Mouse (Mus musculus) hindbrain, embryonic 10.5 days (tissue): ENCODE results near the gene Olfr1344. TPM values are rescaled to one million over a fixed set of nuclear protein-coding genes. Genes with fewer than 3 reads are reported as not detected.
"Not testable (repeated sequence)": the region's sequence is repeated elsewhere in the genome, so short reads cannot be mapped to it uniquely, and the experiment has no call there.

Experiments
- DNase-seq: peaks from one replicate; pipeline ENCODE4 v3.0.0-alpha.2; 2017; ENCODE audit warnings: low spot score
- H3K27ac ChIP-seq: fragments of 300-500 bp; sonication (generic); 2 replicates; pipeline ENCODE4 v1.5.1; 2016; ENCODE audit warnings: mild to moderate bottlenecking, moderate library complexity
- H3K27me3 ChIP-seq: fragments of 300-500 bp; sonication (generic); 2 replicates; pipeline ENCODE4 v1.6.1; 2016; ENCODE audit warnings: mild to moderate bottlenecking; ENCODE audit not compliant: poor library complexity, insufficient read depth, severe bottlenecking
- H3K36me3 ChIP-seq: fragments of 300-500 bp; sonication (generic); 2 replicates; pipeline ENCODE4 v1.6.1; 2016; ENCODE audit warnings: mild to moderate bottlenecking, moderate library complexity
- H3K4me1 ChIP-seq: fragments of 300-500 bp; sonication (generic); replicated peaks from 2 replicates; pipeline ENCODE4 v1.6.1; 2016; ENCODE audit warnings: mild to moderate bottlenecking
- H3K4me3 ChIP-seq: fragments of 300-500 bp; sonication (generic); 2 replicates; pipeline ENCODE4 v1.5.1; 2016; ENCODE audit warnings: mild to moderate bottlenecking, moderate library complexity
- H3K9me3 ChIP-seq: fragments of 300-500 bp; sonication (generic); 2 replicates; pipeline ENCODE4 v1.6.1; 2016; ENCODE audit warnings: mild to moderate bottlenecking, moderate library complexity
- WGBS: fragments of 180-500 bp; shearing (Covaris S2); methylation state at CpG from one replicate; pipeline ENCODE4 v1.1.7; 2016; 5-methylcytosine and 5-hydroxymethylcytosine counted together
- polyA plus RNA-seq: library from polyadenylated mRNA; unstranded; fragments of >200 nt; fragmentation: Nextera tagmentation; extraction: Ambion mirVana; gene quantifications from 2 replicates; pipeline ENCODE4 v1.2.1, GENCODE M21; 2016

Olfr1344 gene
- polyA plus RNA-seq, 1 experiment from 2014 or later, result 0.08 TPM

DNA sequence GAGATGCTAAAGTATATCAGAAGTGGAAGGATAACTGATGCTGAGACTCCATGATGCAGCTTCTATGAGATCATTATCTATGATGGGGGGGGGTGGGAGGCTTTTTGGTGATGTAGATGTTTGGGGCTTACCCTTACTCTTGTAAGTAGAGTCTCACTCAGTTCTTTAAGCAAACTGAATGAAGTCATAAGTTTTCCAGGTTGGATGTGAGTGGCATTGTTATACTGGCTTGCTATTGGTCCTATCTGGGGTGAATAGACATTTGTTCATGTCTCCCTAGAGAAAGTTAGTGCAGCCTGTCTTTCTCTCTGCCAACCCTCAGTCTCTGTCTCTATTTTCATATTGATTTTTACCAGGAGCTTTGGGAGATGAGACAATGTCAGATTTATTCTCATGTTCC is 17.4 kb downstream of the Olfr1344 start, which contains the start of gene Olfr1336:
Gene Olfr1336, plus strand, starts transcription at position 301 of the 400 bp plus-strand sequence.
- Histone ChIP-seq H3K27me3 (no peaks in the 10 kb centered on the region), H3K9me3 (peaks cover 15% of the 10 kb centered on the region; the same call in 1 of the 2 replicates), H3K4me1 (no peaks in the 10 kb centered on the region), H3K27ac (no peak within 1 kb of the TSS), H3K36me3 (no peaks in the 10 kb centered on the region), H3K4me3 (no peak within 1 kb of the TSS)
- DNase-seq, result no peak

- 42% methylated on average over 3 of the region's 3 CpGs for WGBS
- H3K36me3 ChIP-seq, result no peaks in the 10 kb centered on the region
- DNase-seq, result no peak
- H3K9me3 ChIP-seq, result peaks cover 18% of the 10 kb centered on the region; the same call in 1 of the 2 replicates
- no peak overlapping the region for H3K27ac ChIP-seq
- H3K4me1 ChIP-seq, result no peaks in the 10 kb centered on the region
- no peak overlapping the region for H3K4me3 ChIP-seq
- H3K27me3 ChIP-seq, result no peaks in the 10 kb centered on the region
Observed at GRCm38 (mm10) chr7:6456399-6456798, 17.9 kb downstream of the Olfr1344 start.

DNA sequence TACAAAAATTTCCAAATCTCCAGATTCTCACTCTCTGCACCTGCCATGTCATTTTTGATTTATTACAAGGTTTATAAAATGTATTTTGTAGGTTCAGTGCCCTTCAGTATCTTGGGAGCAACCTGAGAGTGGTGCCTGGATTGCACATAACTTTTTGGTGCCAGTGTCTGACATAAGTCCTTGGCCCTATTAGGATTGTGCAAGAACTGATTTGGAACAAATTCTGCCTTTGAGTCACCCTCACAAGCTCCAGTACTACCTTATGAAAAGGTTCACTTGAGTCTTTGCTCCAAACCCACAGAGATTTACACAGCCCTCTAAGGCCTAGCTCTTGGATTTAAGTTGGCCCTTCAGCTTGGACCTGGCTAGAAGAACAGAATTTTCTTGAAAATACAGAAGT is 28.5 kb downstream of the Olfr1344 start, which contains the start of gene Olfr1346:
Gene Olfr1346, plus strand, starts transcription at position 151 of the 400 bp plus-strand sequence.
- Histone ChIP-seq H3K4me3 (no peak within 1 kb of the TSS), H3K9me3 (0 out of 2 replicates have a peak, but pooled peaks cover 5% of the 10 kb centered on the region), H3K4me1 (no peaks in the 10 kb centered on the region), H3K27me3 (no peaks in the 10 kb centered on the region), H3K36me3 (no peaks in the 10 kb centered on the region), H3K27ac (no peak within 1 kb of the TSS)
- no peak for DNase-seq

GRCm38 (mm10) chr7:6477633-6478032 is 39.1 kb downstream of the Olfr1344 start:
- H3K9me3 ChIP-seq, result peaks cover 37% of the 10 kb centered on the region
- not testable (repeated sequence) for DNase-seq, H3K27me3 ChIP-seq, H3K27ac ChIP-seq, H3K36me3 ChIP-seq, H3K4me3 ChIP-seq, H3K4me1 ChIP-seq
- WGBS, result 79% methylated on average over 2 of the region's 2 CpGs

DNA sequence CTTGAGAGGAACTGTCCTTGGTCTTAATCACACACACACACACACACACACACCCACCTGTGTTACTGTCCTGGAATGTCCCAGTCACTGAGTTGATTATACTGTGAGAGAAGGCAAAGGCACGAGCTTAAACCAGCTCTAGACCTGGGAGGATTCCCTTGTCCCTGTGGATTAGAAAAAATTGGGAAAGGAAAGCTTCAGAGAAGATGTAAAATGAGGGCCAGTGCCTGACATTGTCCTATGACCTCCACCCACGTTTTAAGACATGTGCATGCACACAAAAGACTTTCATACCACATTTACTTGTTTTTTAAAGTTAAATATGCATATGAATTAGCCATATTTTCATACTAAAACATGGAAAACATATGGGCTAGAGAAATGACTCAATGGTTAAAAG is 48.4 kb downstream of the Olfr1344 start, which contains the start of gene Olfr5:
Gene Olfr5, minus strand, starts transcription at position 101 of the 400 bp plus-strand sequence.
- Histone ChIP-seq H3K27me3 (no peaks in the 10 kb centered on the region), H3K4me1 (no peaks in the 10 kb centered on the region), H3K36me3 (no peaks in the 10 kb centered on the region), H3K27ac (no peak within 1 kb of the TSS), H3K9me3 (peaks cover 28% of the 10 kb centered on the region), H3K4me3 (no peak within 1 kb of the TSS)
- DNase-seq, result no peak
- 41% methylated on average over 2 of the region's 2 CpGs for WGBS

Other genes with a start within 250 kb of the Olfr1344 start
- gene Galp, start 241.6 kb upstream of the Olfr1344 start, polyA plus RNA-seq, result not detected in 2 replicates
- gene Zscan5b, start 216.4 kb upstream of the Olfr1344 start, polyA plus RNA-seq, result not detected in 2 replicates
- 0.24 TPM in 1 of 2 replicates, not detected in the other for gene Epp13, start 186.0 kb upstream of the Olfr1344 start, polyA plus RNA-seq
- 8.5 and 9.6 TPM in 2 replicates for gene Zfp667, start 152.1 kb upstream of the Olfr1344 start, polyA plus RNA-seq
- 6.8 and 7.2 TPM in 2 replicates for gene Zfp583, start 107.4 kb upstream of the Olfr1344 start, polyA plus RNA-seq
- gene Gm3854, start 94.9 kb upstream of the Olfr1344 start, polyA plus RNA-seq, result 3.4 and 3.5 TPM in 2 replicates
- 2.3 and 2.5 TPM in 2 replicates for gene Zfp78, start 75.4 kb upstream of the Olfr1344 start, polyA plus RNA-seq
- gene Zfp28, start 55.4 kb upstream of the Olfr1344 start, polyA plus RNA-seq, result 12.0 and 13.0 TPM in 2 replicates
- 0.29 and 1.2 TPM in 2 replicates for gene Smim17, start 40.0 kb upstream of the Olfr1344 start, polyA plus RNA-seq
- gene Gm20715, start 28.4 kb upstream of the Olfr1344 start, polyA plus RNA-seq, result not detected in 2 replicates
- gene Olfr1336, start 17.5 kb downstream of the Olfr1344 start, polyA plus RNA-seq, result not detected in 2 replicates
- not detected in 2 replicates for gene Olfr1346, start 28.4 kb downstream of the Olfr1344 start, polyA plus RNA-seq
- gene Olfr5, start 48.3 kb downstream of the Olfr1344 start, polyA plus RNA-seq, result not detected in 2 replicates
- not detected in 2 replicates for gene Olfr1347, start 61.1 kb downstream of the Olfr1344 start, polyA plus RNA-seq
- gene Olfr1348, start 70.1 kb downstream of the Olfr1344 start, polyA plus RNA-seq, result not detected in 2 replicates
- not detected in 2 replicates for gene Olfr1349, start 84.3 kb downstream of the Olfr1344 start, polyA plus RNA-seq
- not detected in 2 replicates for gene Olfr1350, start 126.2 kb downstream of the Olfr1344 start, polyA plus RNA-seq